ENCODE assay signal across 8 mouse cellular contexts in the genomic region with DNA sequence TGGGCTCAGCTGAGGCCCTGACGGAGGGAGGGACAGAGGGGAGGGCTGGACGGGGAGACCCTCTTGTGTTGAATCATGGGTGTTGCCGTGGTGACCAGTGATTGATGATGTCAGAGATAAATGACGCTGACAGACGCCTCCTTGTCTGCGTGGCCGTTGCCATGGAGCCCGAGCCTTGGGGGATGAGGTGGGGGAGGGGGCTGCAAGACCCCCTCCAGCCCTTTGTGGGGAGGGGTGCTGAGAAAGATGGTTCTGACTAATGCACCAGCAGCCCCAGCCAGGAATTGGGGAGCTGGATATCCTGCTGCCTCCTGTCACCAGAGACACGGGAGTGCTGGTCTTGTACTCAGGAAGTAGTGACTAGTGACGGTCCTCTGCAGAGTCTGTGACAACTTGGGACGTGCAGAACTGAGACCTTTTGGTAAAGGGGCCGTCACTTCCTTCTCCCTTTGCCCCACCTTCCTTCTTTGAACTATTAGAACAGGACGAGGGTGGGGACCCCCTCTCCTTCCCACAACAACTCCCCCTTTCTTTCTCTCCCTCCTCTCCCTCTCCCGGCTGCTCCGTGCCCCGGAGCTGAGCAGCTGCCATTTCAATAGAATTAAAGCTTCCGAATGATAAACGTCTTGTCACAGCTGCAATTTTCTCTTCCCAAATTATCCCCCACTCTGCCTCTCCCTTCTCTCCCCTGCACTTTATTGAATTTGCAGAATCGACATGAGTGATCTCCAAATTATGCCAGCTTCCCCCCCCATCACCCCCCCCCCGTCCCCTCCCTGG. TPM values are rescaled to one million over a fixed set of nuclear protein-coding genes. Genes with fewer than 3 reads are reported as not detected.
DNase-seq lines count a peak whose midpoint lies in the region; ATAC-seq lines count a peak whose summit lies in the region.

No protein-coding gene starts in this region.

- H3K27me3 ChIP-seq in lung, embryonic 16.5 days (ENCODE audit: control insufficient read depth, insufficient read depth, low read depth, low read length), result no peaks in the 10 kb centered on the region
- no peaks in the 10 kb centered on the region for H3K27me3 ChIP-seq in hindbrain, embryonic 13.5 days
- 0 out of 2 replicates have a peak, but pooled peaks cover 7% of the 10 kb centered on the region for H3K27me3 ChIP-seq in midbrain, embryonic 12.5 days

- peak; percentile 22 for DNase-seq in adrenal gland, postnatal 10 days
- DNase-seq in adrenal gland, postnatal 36 days, result no peak
- no peak for DNase-seq in lung, postnatal 25 days (ENCODE audit: low spot score)
- no peak for DNase-seq in urinary bladder, postnatal 14 days (ENCODE audit: low spot score)
- no peak for DNase-seq in left cerebral cortex, postnatal 25 days (ENCODE audit: low spot score in 2 of 2)

- H3K9ac ChIP-seq in lung, embryonic 16.5 days (ENCODE audit: low read length), result no peak overlapping the region
- peak overlapping the region; percentile 85 for H3K9ac ChIP-seq in hindbrain, embryonic 13.5 days
- H3K9ac ChIP-seq in midbrain, embryonic 12.5 days (replicated peaks), result peak overlapping the region; percentile 50

- H3K4me1 ChIP-seq in lung, embryonic 16.5 days (replicated peaks; ENCODE audit: control insufficient read depth, insufficient read depth, low read length), result peaks cover 74% of the 10 kb centered on the region
- peaks cover 89% of the 10 kb centered on the region for H3K4me1 ChIP-seq in hindbrain, embryonic 13.5 days (replicated peaks)
- H3K4me1 ChIP-seq in midbrain, embryonic 12.5 days, result peaks cover 78% of the 10 kb centered on the region

- H3K4me2 ChIP-seq in lung, embryonic 16.5 days (ENCODE audit: low read depth, low read length), result peak overlapping the region; percentile 6; the same call in 1 of the 2 replicates
- H3K4me2 ChIP-seq in hindbrain, embryonic 13.5 days, result peak overlapping the region; percentile 99
- peak overlapping the region; percentile 52 for H3K4me2 ChIP-seq in midbrain, embryonic 12.5 days (replicated peaks)

- H3K9me3 ChIP-seq in lung, embryonic 16.5 days (ENCODE audit: control insufficient read depth, low read length), result no peaks in the 10 kb centered on the region
- no peaks in the 10 kb centered on the region for H3K9me3 ChIP-seq in hindbrain, embryonic 13.5 days
- no peaks in the 10 kb centered on the region for H3K9me3 ChIP-seq in midbrain, embryonic 12.5 days

- WGBS in lung, embryonic 16.5 days, result 14% methylated on average over 20 of the region's 20 CpGs
- under 1% methylated on average over 20 of the region's 20 CpGs for WGBS in hindbrain, embryonic 13.5 days
- WGBS in midbrain, embryonic 12.5 days, result 5% methylated on average over 20 of the region's 20 CpGs

- H3K4me3 ChIP-seq in lung, embryonic 16.5 days (ENCODE audit: low read length), result no peak overlapping the region
- H3K4me3 ChIP-seq in hindbrain, embryonic 13.5 days, result peak overlapping the region; percentile 10; the same call in 1 of the 2 replicates
- H3K4me3 ChIP-seq in midbrain, embryonic 12.5 days, result peak overlapping the region; percentile 20

- intact Hi-C loops in left cerebral cortex, postnatal 25 days (cut with DNase I), result no loop called here

- no peak for ATAC-seq in lung, embryonic 16.5 days (ENCODE audit: low read depth)
- peak; percentile 30 for ATAC-seq in hindbrain, embryonic 13.5 days (ENCODE audit: low FRiP score)
- ATAC-seq in midbrain, embryonic 12.5 days (ENCODE audit: low FRiP score, low read depth), result peak; percentile 53

- peak overlapping the region; percentile 75 for H3K27ac ChIP-seq in lung, embryonic 16.5 days (ENCODE audit: low read length)
- H3K27ac ChIP-seq in hindbrain, embryonic 13.5 days, result peak overlapping the region; percentile 95
- peak overlapping the region; percentile 95 for H3K27ac ChIP-seq in midbrain, embryonic 12.5 days (replicated peaks)

- H3K36me3 ChIP-seq in lung, embryonic 16.5 days (ENCODE audit: control insufficient read depth, insufficient read depth, low read length), result peaks cover 46% of the 10 kb centered on the region
- peaks cover 33% of the 10 kb centered on the region for H3K36me3 ChIP-seq in hindbrain, embryonic 13.5 days
- H3K36me3 ChIP-seq in midbrain, embryonic 12.5 days, result peaks cover 22% of the 10 kb centered on the region

RNA-seq across cellular contexts. Expression of a gene that starts 13.9 kb away (rescaled TPM):
- under 1 TPM; 0.45 to 0.73 TPM for total RNA-seq in adrenal gland, postnatal 10 days (2021)
- total RNA-seq in adrenal gland, postnatal 36 days (2021), result not detected
- polyA plus RNA-seq in lung, embryonic 16.5 days (2015; fragmentation: Nextera tagmentation; extraction: Ambion mirVana), result 0.31 TPM in 1 of 2 replicates, not detected in the other
- polyA plus RNA-seq in hindbrain, embryonic 13.5 days (2015; fragmentation: Nextera tagmentation; extraction: Ambion mirVana), result 1.5 and 1.6 TPM in 2 replicates
- polyA plus RNA-seq in midbrain, embryonic 12.5 days (2016; fragmentation: Nextera tagmentation; extraction: Ambion mirVana), result 0.67 and 0.80 TPM in 2 replicates
- 1 to 10 TPM; 2.9 to 3.0 TPM for total RNA-seq in left cerebral cortex, postnatal 25 days (2021)

RNA-seq across cellular contexts. Expression of a gene that starts 41.3 kb away (rescaled TPM):
- total RNA-seq in adrenal gland, postnatal 10 days (2021), result 10 to 100 TPM; 26.2 to 34.7 TPM
- total RNA-seq in adrenal gland, postnatal 36 days (2021), result 10 to 100 TPM; 20.0 to 24.5 TPM
- polyA plus RNA-seq in lung, embryonic 16.5 days (2015; fragmentation: Nextera tagmentation; extraction: Ambion mirVana), result 35.4 and 37.2 TPM in 2 replicates
- polyA plus RNA-seq in hindbrain, embryonic 13.5 days (2015; fragmentation: Nextera tagmentation; extraction: Ambion mirVana), result 17.1 and 20.3 TPM in 2 replicates
- polyA plus RNA-seq in midbrain, embryonic 12.5 days (2016; fragmentation: Nextera tagmentation; extraction: Ambion mirVana), result 15.5 and 17.3 TPM in 2 replicates
- total RNA-seq in left cerebral cortex, postnatal 25 days (2021), result 10 to 100 TPM in 1 of 2 experiments, 1 to 10 TPM in 1; 9.4 to 12.1 TPM

RNA-seq across cellular contexts. Expression of a gene that starts 55.1 kb away (rescaled TPM):
- total RNA-seq in adrenal gland, postnatal 10 days (2021), result 10 to 100 TPM; 54.0 to 73.1 TPM
- 10 to 100 TPM; 15.4 to 20.5 TPM for total RNA-seq in adrenal gland, postnatal 36 days (2021)
- polyA plus RNA-seq in lung, embryonic 16.5 days (2015; fragmentation: Nextera tagmentation; extraction: Ambion mirVana), result 257 and 270 TPM in 2 replicates
- polyA plus RNA-seq in hindbrain, embryonic 13.5 days (2015; fragmentation: Nextera tagmentation; extraction: Ambion mirVana), result 55.7 and 62.2 TPM in 2 replicates
- 305 and 311 TPM in 2 replicates for polyA plus RNA-seq in midbrain, embryonic 12.5 days (2016; fragmentation: Nextera tagmentation; extraction: Ambion mirVana)
- total RNA-seq in left cerebral cortex, postnatal 25 days (2021), result 1 to 10 TPM in 1 of 2 experiments, under 1 TPM in 1; 0.87 to 1.3 TPM

Comparison
In these comparisons a context has a peak if more than half of its experiments do, and no peak if none do; other contexts are left out.
1. H3K4me2 ChIP-seq: peak in every context shown above with its lines; median percentile 99 in hindbrain, embryonic 13.5 days; 52 in midbrain, embryonic 12.5 days; 6 in lung, embryonic 16.5 days.
2. RNA of a gene that starts 55.1 kb away (total RNA-seq): 54.0 to 73.1 TPM in adrenal gland, postnatal 10 days and 15.4 to 20.5 TPM in adrenal gland, postnatal 36 days; 0.87 to 1.3 TPM in left cerebral cortex, postnatal 25 days; every median in the first group is over 4 times any median in the second.
3. Peak in every context shown above with its lines, with median percentiles within 50 percentile points of each other: H3K27ac ChIP-seq.